Mouse (Mus musculus) forebrain, postnatal 0 days (tissue): ENCODE measurements around the gene Inpp5b. TPM values are rescaled to one million over a fixed set of nuclear protein-coding genes. Genes with fewer than 3 reads are reported as not detected.
"Not testable (repeated sequence)": the region's sequence is repeated elsewhere in the genome, so short reads cannot be mapped to it uniquely, and the experiment has no call there.

Source experiments
- ATAC-seq: fragments of 200-750 bp; cut with Nextera tagmentation; 2 replicates; pipeline ENCODE4 v1.8.0; 2017; ENCODE audit warnings: mild to moderate bottlenecking, moderate library complexity
- DNase-seq: peaks from one replicate; pipeline ENCODE4 v3.0.0-alpha.2; 2015
- H3K27ac ChIP-seq: fragments of 300-500 bp; sonication (generic); 2 replicates; pipeline ENCODE4 v1.5.1; 2014; ENCODE audit warnings: low read depth, mild to moderate bottlenecking, antibody characterized with exemption, low read length, moderate library complexity, mixed read lengths
- H3K27me3 ChIP-seq: fragments of 300-500 bp; sonication (generic); 2 replicates; pipeline ENCODE4 v1.6.1; 2014; ENCODE audit warnings: mild to moderate bottlenecking, low read length, mixed read lengths; ENCODE audit not compliant: insufficient read depth
- H3K36me3 ChIP-seq: fragments of 300-500 bp; sonication (generic); 2 replicates; pipeline ENCODE4 v1.6.1; 2014; ENCODE audit warnings: mild to moderate bottlenecking, moderate library complexity; ENCODE audit not compliant: insufficient read depth
- H3K4me1 ChIP-seq: fragments of 300-500 bp; sonication (generic); 2 replicates; pipeline ENCODE4 v1.6.1; 2014; ENCODE audit warnings: antibody characterized with exemption; ENCODE audit not compliant: insufficient read depth
- H3K4me2 ChIP-seq: fragments of 300-500 bp; sonication (generic); 2 replicates; pipeline ENCODE4 v1.6.1; 2014; ENCODE audit warnings: low read depth, mild to moderate bottlenecking, moderate library complexity
- H3K4me3 ChIP-seq: fragments of 300-500 bp; sonication (generic); 2 replicates; pipeline ENCODE4 v1.5.1; 2014; ENCODE audit warnings: low read depth, low read length, mixed read lengths
- H3K9ac ChIP-seq: fragments of 300-500 bp; sonication (generic); 2 replicates; pipeline ENCODE4 v1.6.1; 2014; ENCODE audit warnings: mild to moderate bottlenecking
- H3K9me3 ChIP-seq: fragments of 300-500 bp; sonication (generic); 2 replicates; pipeline ENCODE4 v1.6.1; 2016; ENCODE audit warnings: low read length
- CTCF ChIP-seq: sonication (generic); IDR thresholded peaks from 2 replicates; pipeline ENCODE4 v1.5.1; 2016; ENCODE audit warnings: antibody characterized with exemption, control low read depth, low read depth
- WGBS: fragments of 180-500 bp; shearing (Covaris S2); extraction: QIAGEN DNeasy Blood & Tissue Kit; methylation state at CpG from one replicate; pipeline ENCODE4 v1.1.7; 2014; 5-methylcytosine and 5-hydroxymethylcytosine counted together
- polyA plus RNA-seq: library from polyadenylated mRNA; unstranded; fragments of >200 nt; fragmentation: Nextera tagmentation; extraction: Ambion mirVana; gene quantifications from 2 replicates; pipeline ENCODE4 v1.2.1, GENCODE M21; 2015
- total RNA-seq: library from RNA; depleted of rRNA; stranded (reverse); fragments of >200 nt; gene quantifications from 2 replicates; pipeline ENCODE4 v1.2.3, GENCODE M21; 2014

Gene Inpp5b
- total and polyA plus RNA-seq, 2 experiments from 2014 or later: 11.2 to 21.7 TPM

GRCm38 (mm10) chr4:124705661-124706269, 35.9 kb upstream of the Inpp5b start:
- Histone ChIP-seq H3K4me1 (0 out of 2 replicates have a peak, but pooled peaks cover 9% of the 10 kb centered on the region), H3K9ac (no peak overlapping the region), H3K27ac (no peak overlapping the region), H3K9me3 (no peaks in the 10 kb centered on the region), H3K27me3 (no peaks in the 10 kb centered on the region; the same call in 1 of the 2 replicates), H3K36me3 (no peaks in the 10 kb centered on the region), H3K4me3 (no peak overlapping the region), H3K4me2 (no peak overlapping the region)
- TF ChIP-seq CTCF: no peak
- ATAC-seq (no peak), DNase-seq (no peak)
- 91% methylated on average over 23 of the region's 23 CpGs for WGBS

- WGBS: 91% methylated on average over 24 of the region's 25 CpGs
- H3K4me3 ChIP-seq, H3K9ac ChIP-seq, H3K36me3 ChIP-seq, H3K9me3 ChIP-seq, H3K27me3 ChIP-seq, DNase-seq, ATAC-seq, H3K27ac ChIP-seq, H3K4me1 ChIP-seq, H3K4me2 ChIP-seq: not testable (repeated sequence)
These were observed 34.1 kb upstream of the Inpp5b start for GRCm38 (mm10) chr4:124707381-124708199.

DNA sequence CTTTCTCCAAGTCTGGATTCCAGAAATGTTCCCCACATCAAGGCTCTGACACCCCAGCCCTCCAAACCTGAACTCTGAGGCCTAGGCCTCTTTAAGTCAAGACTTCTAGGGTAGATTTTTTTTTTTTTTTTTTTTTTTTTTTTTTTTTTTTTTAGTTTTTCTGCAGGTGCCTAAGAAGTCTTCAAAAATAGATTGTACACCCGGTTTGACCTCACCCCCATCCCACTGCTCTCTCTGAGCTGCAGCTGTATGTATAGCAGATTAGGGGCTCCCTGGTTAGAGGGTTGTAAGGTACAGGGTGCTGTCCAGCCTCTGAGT, 33.5 kb upstream of the Inpp5b start:
- H3K9ac ChIP-seq, DNase-seq, H3K27ac ChIP-seq, H3K27me3 ChIP-seq, H3K9me3 ChIP-seq, H3K4me3 ChIP-seq, ATAC-seq, H3K36me3 ChIP-seq, H3K4me1 ChIP-seq: not testable (repeated sequence)
- peak overlapping the region; percentile 50; the same call in 1 of the 2 replicates for H3K4me2 ChIP-seq
- WGBS: 20% methylated on average over 1 of the region's 1 CpGs

GRCm38 (mm10) chr4:124708518-124709477, 32.9 kb upstream of the Inpp5b start:
- TF ChIP-seq CTCF: no peak
- no peaks in the 10 kb centered on the region for H3K27me3 ChIP-seq
- 3% methylated on average over 41 of the region's 41 CpGs for WGBS
- peak overlapping the region; percentile 50 for H3K4me2 ChIP-seq
- H3K9me3 ChIP-seq: no peaks in the 10 kb centered on the region
- DNase-seq: peak; percentile 59
- H3K4me3 ChIP-seq: peak overlapping the region; percentile 26
- H3K9ac ChIP-seq: peak overlapping the region; percentile 41
- peak; percentile 59 for ATAC-seq
- H3K4me1 ChIP-seq: 0 out of 2 replicates have a peak, but pooled peaks cover 9% of the 10 kb centered on the region
- H3K27ac ChIP-seq: peak overlapping the region; percentile 21; the same call in 1 of the 2 replicates
- H3K36me3 ChIP-seq: no peaks in the 10 kb centered on the region

GRCm38 (mm10) chr4:124709961-124710446, 31.6 kb upstream of the Inpp5b start:
- no peak overlapping the region for H3K4me3 ChIP-seq
- no peak for TF ChIP-seq CTCF
- WGBS: 5% methylated on average over 18 of the region's 18 CpGs
- no peaks in the 10 kb centered on the region for H3K36me3 ChIP-seq
- H3K27ac ChIP-seq: no peak overlapping the region
- DNase-seq (no peak), ATAC-seq (no peak)
- H3K9ac ChIP-seq: no peak overlapping the region
- H3K4me2 ChIP-seq: peak overlapping the region; percentile 23; the same call in 1 of the 2 replicates
- H3K9me3 ChIP-seq: no peaks in the 10 kb centered on the region
- 0 out of 2 replicates have a peak, but pooled peaks cover 9% of the 10 kb centered on the region for H3K4me1 ChIP-seq
- no peaks in the 10 kb centered on the region for H3K27me3 ChIP-seq

GRCm38 (mm10) chr4:124710776-124711291, 30.8 kb upstream of the Inpp5b start:
- no peak overlapping the region for H3K27ac ChIP-seq
- H3K36me3 ChIP-seq: peaks cover 2% of the 10 kb centered on the region; the same call in 1 of the 2 replicates
- no peak overlapping the region for H3K4me2 ChIP-seq
- H3K4me1 ChIP-seq: peaks cover 16% of the 10 kb centered on the region; the same call in 1 of the 2 replicates
- TF ChIP-seq CTCF: peak; percentile 69
- WGBS: 8% methylated on average over 5 of the region's 5 CpGs
- ATAC-seq (no peak), DNase-seq (peak; percentile 55)
- H3K9me3 ChIP-seq: no peaks in the 10 kb centered on the region
- H3K4me3 ChIP-seq: no peak overlapping the region
- no peak overlapping the region for H3K9ac ChIP-seq
- no peaks in the 10 kb centered on the region for H3K27me3 ChIP-seq
